24 mouse cellular contexts compared by ENCODE assay signal in genomic region chr3:75651603-75652115, GRCm38 (mm10).
"Had no signal": no experiment of that assay in that cellular context is flagged by ENCODE, and none has a peak within 500 bp of the region (broad histone marks: within the 10 kb centered on the region; RNA-seq: fewer than 3 reads in every experiment).

No protein-coding gene starts in this region.

- DNase-seq: gastrocnemius, postnatal 14 days; gastrocnemius, postnatal 36 days; heart, adult 11 months; heart, adult 2 months; heart, postnatal 14 days; heart, postnatal 36 days; kidney, adult 11 months; kidney, adult 2 months; kidney, adult 9 months; kidney, postnatal 10 days; kidney, postnatal 25 days; kidney, postnatal 4 days; liver; liver, embryonic 13.5 days had no signal

- H3K36me3 ChIP-seq: heart, embryonic 13.5 days; heart, embryonic 15.5 days; hindbrain, embryonic 13.5 days; hindbrain, embryonic 15.5 days; kidney, embryonic 15.5 days; limb, embryonic 10.5 days; limb, embryonic 12.5 days; liver, embryonic 13.5 days had no signal

- H3K4me1 ChIP-seq: heart, embryonic 13.5 days; heart, embryonic 15.5 days; hindbrain, embryonic 13.5 days; hindbrain, embryonic 15.5 days; kidney, embryonic 15.5 days; limb, embryonic 10.5 days; limb, embryonic 12.5 days; liver, embryonic 13.5 days had no signal

- H3K4me3 ChIP-seq: heart, adult 2 months; heart, embryonic 13.5 days; heart, embryonic 15.5 days; hindbrain, embryonic 13.5 days; hindbrain, embryonic 15.5 days; kidney, embryonic 15.5 days; layer of hippocampus, adult 2 months; left cerebral cortex, adult 2 months; limb, embryonic 10.5 days; limb, embryonic 12.5 days; liver, embryonic 13.5 days had no signal

- H3K27ac ChIP-seq: heart, adult 2 months; heart, embryonic 13.5 days; heart, embryonic 15.5 days; hindbrain, embryonic 13.5 days; hindbrain, embryonic 15.5 days; hindbrain, postnatal 0 days; kidney, embryonic 15.5 days; layer of hippocampus, adult 2 months; left cerebral cortex, adult 2 months; limb, embryonic 10.5 days; limb, embryonic 12.5 days; liver, embryonic 13.5 days had no signal

- H3K9ac ChIP-seq: heart, embryonic 13.5 days; heart, embryonic 15.5 days; hindbrain, embryonic 13.5 days; hindbrain, embryonic 15.5 days; kidney, embryonic 15.5 days; limb, embryonic 12.5 days; liver, embryonic 13.5 days had no signal

- H3K27me3 ChIP-seq: heart, embryonic 13.5 days; heart, embryonic 15.5 days; hindbrain, embryonic 13.5 days; hindbrain, embryonic 15.5 days; kidney, embryonic 15.5 days; limb, embryonic 12.5 days; liver, embryonic 13.5 days had no signal

- H3K9me3 ChIP-seq: heart, embryonic 13.5 days; heart, embryonic 15.5 days; hindbrain, embryonic 13.5 days; hindbrain, embryonic 15.5 days; kidney, embryonic 15.5 days; limb, embryonic 10.5 days; limb, embryonic 12.5 days; liver, embryonic 13.5 days had no signal
